Comparison of ENCODE assay signal across 8 mouse cellular contexts in genomic region chr9:108809188-108809587, GRCm38 (mm10). TPM values are rescaled to one million over a fixed set of nuclear protein-coding genes. Genes with fewer than 3 reads are reported as not detected.
DNase-seq lines count a peak whose midpoint lies in the region; ATAC-seq and TF ChIP-seq lines count a peak whose summit lies in the region.

No protein-coding gene starts in this region.

- H3K9ac ChIP-seq in intestine, postnatal 0 days (ENCODE audit: low read depth, low read length), result no peak overlapping the region
- no peak overlapping the region for H3K9ac ChIP-seq in lung, embryonic 15.5 days
- no peak overlapping the region for H3K9ac ChIP-seq in stomach, embryonic 15.5 days

- H3K4me1 ChIP-seq in intestine, postnatal 0 days (replicated peaks; ENCODE audit: control insufficient read depth, insufficient read depth, low read length), result no peaks in the 10 kb centered on the region
- peaks cover 20% of the 10 kb centered on the region for H3K4me1 ChIP-seq in lung, embryonic 15.5 days
- peaks cover 23% of the 10 kb centered on the region for H3K4me1 ChIP-seq in stomach, embryonic 15.5 days

- H3K4me2 ChIP-seq in intestine, postnatal 0 days (replicated peaks; ENCODE audit: low read depth), result peak overlapping the region; percentile 97
- peak overlapping the region; percentile 73 for H3K4me2 ChIP-seq in lung, embryonic 15.5 days
- peak overlapping the region; percentile 93 for H3K4me2 ChIP-seq in stomach, embryonic 15.5 days

- WGBS in intestine, postnatal 0 days, result 62% methylated on average over 5 of the region's 5 CpGs
- WGBS in lung, embryonic 15.5 days, result 45% methylated on average over 5 of the region's 5 CpGs
- WGBS in stomach, embryonic 15.5 days, result 65% methylated on average over 5 of the region's 5 CpGs

- peak overlapping the region; percentile 74; the same call in 1 of the 2 replicates for H3K4me3 ChIP-seq in intestine, postnatal 0 days (ENCODE audit: low read depth, low read length)
- H3K4me3 ChIP-seq in lung, embryonic 15.5 days, result peak overlapping the region; percentile 64
- H3K4me3 ChIP-seq in stomach, embryonic 15.5 days (replicated peaks), result peak overlapping the region; percentile 78

- ATAC-seq in granulocyte monocyte progenitor cell, adult 5-6 weeks (replicated peaks; ENCODE audit: poor library complexity, severe bottlenecking), result peak; percentile 73
- no peak for ATAC-seq in intestine, postnatal 0 days
- ATAC-seq in lung, embryonic 15.5 days (ENCODE audit: borderline replicate concordance, extremely low read depth, low FRiP score, low TSS enrichment), result no peak
- ATAC-seq in stomach, embryonic 15.5 days (ENCODE audit: insufficient read depth, low FRiP score, low read depth), result no peak

- H3K27ac ChIP-seq in intestine, postnatal 0 days (ENCODE audit: low read depth, low read length), result no peak overlapping the region
- no peak overlapping the region for H3K27ac ChIP-seq in lung, embryonic 15.5 days
- 0 out of 2 replicates have a peak overlapping the region, but pooled peaks have one; percentile 35 for H3K27ac ChIP-seq in stomach, embryonic 15.5 days

- no peak for TF ChIP-seq CTCF in intestine, postnatal 0 days (IDR thresholded peaks at IDR 0.05; ENCODE audit: low read depth)

- no peaks in the 10 kb centered on the region for H3K9me3 ChIP-seq in intestine, postnatal 0 days (ENCODE audit: control insufficient read depth)
- no peaks in the 10 kb centered on the region for H3K9me3 ChIP-seq in lung, embryonic 15.5 days
- no peaks in the 10 kb centered on the region for H3K9me3 ChIP-seq in stomach, embryonic 15.5 days

- DNase-seq in adrenal gland, adult 2 months, result peak; percentile 35
- no peak for DNase-seq in adrenal gland, postnatal 36 days
- no peak for DNase-seq in layer of hippocampus, adult 9-10 months (ENCODE audit: low spot score)
- DNase-seq in left cerebral cortex, adult 11 months (ENCODE audit: low spot score), result no peak

- H3K27me3 ChIP-seq in intestine, postnatal 0 days (replicated peaks; ENCODE audit: control insufficient read depth, insufficient read depth, low read length), result no peaks in the 10 kb centered on the region
- no peaks in the 10 kb centered on the region for H3K27me3 ChIP-seq in lung, embryonic 15.5 days
- H3K27me3 ChIP-seq in stomach, embryonic 15.5 days (replicated peaks), result no peaks in the 10 kb centered on the region

- peaks cover 56% of the 10 kb centered on the region for H3K36me3 ChIP-seq in intestine, postnatal 0 days (ENCODE audit: control insufficient read depth, insufficient read depth)
- H3K36me3 ChIP-seq in lung, embryonic 15.5 days, result peaks cover 45% of the 10 kb centered on the region
- peaks cover 41% of the 10 kb centered on the region for H3K36me3 ChIP-seq in stomach, embryonic 15.5 days

RNA-seq across cellular contexts. Expression of gene Nckipsd, which starts 1.0 kb away (rescaled TPM):
- 10 to 100 TPM; 11.1 to 12.0 TPM for total RNA-seq in adrenal gland, adult 2 months (2021)
- polyA plus RNA-seq in adrenal gland, adult 2 months (2012; rRNA removed), result 43.1 and 54.5 TPM in 2 replicates
- total RNA-seq in adrenal gland, postnatal 36 days (2021), result 10 to 100 TPM in 1 of 2 experiments, 1 to 10 TPM in 1; 9.8 to 12.5 TPM
- total RNA-seq in granulocyte monocyte progenitor cell, adult 5-6 weeks (2014; fragmentation: Nextera tagmentation), result 12.2 and 12.8 TPM in 2 replicates
- total RNA-seq in granulocyte monocyte progenitor cell, adult 5-6 weeks (2017), result 4.9 and 9.1 TPM in 2 replicates
- 5.4 and 6.8 TPM in 2 replicates for polyA plus RNA-seq in intestine, postnatal 0 days (2015; fragmentation: Nextera tagmentation; extraction: Ambion mirVana)
- 15.3 and 16.6 TPM in 2 replicates for polyA plus RNA-seq in lung, embryonic 15.5 days (2015; fragmentation: Nextera tagmentation; extraction: Ambion mirVana)
- polyA plus RNA-seq in stomach, embryonic 15.5 days (2015; fragmentation: Nextera tagmentation; extraction: Ambion mirVana), result 10.5 and 13.0 TPM in 2 replicates

RNA-seq across cellular contexts. Expression of gene Celsr3, which starts 16.9 kb away (rescaled TPM):
- total RNA-seq in adrenal gland, adult 2 months (2021), result 1 to 10 TPM; 2.2 to 2.3 TPM
- 4.9 and 7.2 TPM in 2 replicates for polyA plus RNA-seq in adrenal gland, adult 2 months (2012; rRNA removed)
- 1 to 10 TPM; 3.0 to 5.8 TPM for total RNA-seq in adrenal gland, postnatal 36 days (2021)
- total RNA-seq in granulocyte monocyte progenitor cell, adult 5-6 weeks (2014; fragmentation: Nextera tagmentation), result 6.7 and 10.2 TPM in 2 replicates
- 0.99 and 2.2 TPM in 2 replicates for total RNA-seq in granulocyte monocyte progenitor cell, adult 5-6 weeks (2017)
- 0.40 and 0.93 TPM in 2 replicates for polyA plus RNA-seq in intestine, postnatal 0 days (2015; fragmentation: Nextera tagmentation; extraction: Ambion mirVana)
- 0.14 and 0.15 TPM in 2 replicates for polyA plus RNA-seq in lung, embryonic 15.5 days (2015; fragmentation: Nextera tagmentation; extraction: Ambion mirVana)
- 0.94 and 1.2 TPM in 2 replicates for polyA plus RNA-seq in stomach, embryonic 15.5 days (2015; fragmentation: Nextera tagmentation; extraction: Ambion mirVana)

RNA-seq across cellular contexts. Expression of gene Ip6k2, which starts 25.6 kb away (rescaled TPM):
- total RNA-seq in adrenal gland, adult 2 months (2021), result 10 to 100 TPM; 82.9 to 85.9 TPM
- 73.4 and 92.1 TPM in 2 replicates for polyA plus RNA-seq in adrenal gland, adult 2 months (2012; rRNA removed)
- 10 to 100 TPM; 77.3 to 99.4 TPM for total RNA-seq in adrenal gland, postnatal 36 days (2021)
- total RNA-seq in granulocyte monocyte progenitor cell, adult 5-6 weeks (2014; fragmentation: Nextera tagmentation), result 24.3 and 25.5 TPM in 2 replicates
- total RNA-seq in granulocyte monocyte progenitor cell, adult 5-6 weeks (2017), result 34.4 and 35.8 TPM in 2 replicates
- polyA plus RNA-seq in intestine, postnatal 0 days (2015; fragmentation: Nextera tagmentation; extraction: Ambion mirVana), result 28.1 and 31.4 TPM in 2 replicates
- 72.5 and 74.7 TPM in 2 replicates for polyA plus RNA-seq in lung, embryonic 15.5 days (2015; fragmentation: Nextera tagmentation; extraction: Ambion mirVana)
- 71.3 and 81.9 TPM in 2 replicates for polyA plus RNA-seq in stomach, embryonic 15.5 days (2015; fragmentation: Nextera tagmentation; extraction: Ambion mirVana)

RNA-seq across cellular contexts. Expression of gene Slc26a6, which starts 43.9 kb away (rescaled TPM):
- total RNA-seq in adrenal gland, adult 2 months (2021), result 10 to 100 TPM; 10.1 to 11.7 TPM
- polyA plus RNA-seq in adrenal gland, adult 2 months (2012; rRNA removed), result 10.1 and 11.2 TPM in 2 replicates
- 10 to 100 TPM in 1 of 2 experiments, 1 to 10 TPM in 1; 8.5 to 10.9 TPM for total RNA-seq in adrenal gland, postnatal 36 days (2021)
- total RNA-seq in granulocyte monocyte progenitor cell, adult 5-6 weeks (2014; fragmentation: Nextera tagmentation), result 4.7 and 18.3 TPM in 2 replicates
- total RNA-seq in granulocyte monocyte progenitor cell, adult 5-6 weeks (2017), result 1.5 and 3.5 TPM in 2 replicates
- polyA plus RNA-seq in intestine, postnatal 0 days (2015; fragmentation: Nextera tagmentation; extraction: Ambion mirVana), result 70.8 and 99.5 TPM in 2 replicates
- polyA plus RNA-seq in lung, embryonic 15.5 days (2015; fragmentation: Nextera tagmentation; extraction: Ambion mirVana), result 7.8 and 10.4 TPM in 2 replicates
- polyA plus RNA-seq in stomach, embryonic 15.5 days (2015; fragmentation: Nextera tagmentation; extraction: Ambion mirVana), result 12.8 and 18.5 TPM in 2 replicates
